Mouse (Mus musculus) CD4-positive naive resting alpha-beta T cell, adult 76 days (primary cell): Measurements from ENCODE around the gene Atf7. TPM values are rescaled to one million over a fixed set of nuclear protein-coding genes. Genes with fewer than 3 reads are reported as not detected.

Source experiments
- total RNA-seq: library from RNA; stranded (reverse); gene quantifications from one replicate; pipeline ENCODE4 v1.2.4, GENCODE M21; 2023

The Atf7 gene
- 106 TPM for total RNA-seq

GRCm38 (mm10) chr15:102624970-102625686 lies at the start of gene Atf7, which contains the start of gene Gm28047:
Atf7 (minus strand) TSS chr15:102625464.
Gm28047 (minus strand) TSS chr15:102625067.

GRCm38 (mm10) chr15:102672215-102673071 lies 47.2 kb upstream of the Atf7 start, which contains the start of gene Atp5g2:
Atp5g2 (minus strand) TSS chr15:102672352.

GRCm38 (mm10) chr15:102524892-102525485 lies 100.3 kb downstream of the Atf7 start, which contains the start of gene Npff:
Npff (minus strand) TSS chr15:102524942.

GRCm38 (mm10) chr15:102517976-102518858 lies 107.0 kb downstream of the Atf7 start, which contains the start of gene Tarbp2:
Tarbp2 (plus strand) TSS chr15:102518192.

GRCm38 (mm10) chr15:102516728-102517404 lies 108.4 kb downstream of the Atf7 start, which contains the start of gene Map3k12:
Map3k12 (minus strand) TSS chr15:102517064.

GRCm38 (mm10) chr15:102503447-102503846 lies 121.8 kb downstream of the Atf7 start, which contains the start of gene Gm10337:
Gm10337 (plus strand) TSS chr15:102503722.

Other genes starting within 250 kb of the Atf7 start
- gene Sp1, start 219.3 kb downstream of the Atf7 start, total RNA-seq, result 134 TPM
- 0.70 TPM for gene Amhr2, start 180.1 kb downstream of the Atf7 start, total RNA-seq
- 54.2 TPM for gene Prr13, start 166.4 kb downstream of the Atf7 start, total RNA-seq
- 785 TPM for gene Pcbp2, start 154.9 kb downstream of the Atf7 start, total RNA-seq
- gene Gm10337, start 121.7 kb downstream of the Atf7 start, total RNA-seq, result 43.5 TPM
- gene Map3k12, start 108.4 kb downstream of the Atf7 start, total RNA-seq, result 3.7 TPM
- gene Tarbp2, start 107.3 kb downstream of the Atf7 start, total RNA-seq, result 55.4 TPM
- gene Npff, start 100.5 kb downstream of the Atf7 start, total RNA-seq, result 24.7 TPM
- gene Gm28047, start 397 bp downstream of the Atf7 start, total RNA-seq, result not detected
- 6.5 TPM for gene Atp5g2, start 46.9 kb upstream of the Atf7 start, total RNA-seq
- 41.9 TPM for gene Calcoco1, start 96.7 kb upstream of the Atf7 start, total RNA-seq